Mouse (Mus musculus): ENCODE results near the gene Pmch.

The Pmch gene

GRCm38 (mm10) chr10:88090772-88091171 is at the start of gene Pmch:
TSS of gene Pmch (plus strand) at chr10:88091072.
- DNase-seq = no peak

GRCm38 (mm10) chr10:88044297-88044696 is 46.6 kb upstream of the Pmch start:
- DNase-seq = no peak

- DNase-seq = no peak
Measured at GRCm38 (mm10) chr10:88046098-88046771, 44.6 kb upstream of the Pmch start.

GRCm38 (mm10) chr10:88054233-88054985 is 36.5 kb upstream of the Pmch start:
- DNase-seq = peak; percentile 3 to 11

DNA sequence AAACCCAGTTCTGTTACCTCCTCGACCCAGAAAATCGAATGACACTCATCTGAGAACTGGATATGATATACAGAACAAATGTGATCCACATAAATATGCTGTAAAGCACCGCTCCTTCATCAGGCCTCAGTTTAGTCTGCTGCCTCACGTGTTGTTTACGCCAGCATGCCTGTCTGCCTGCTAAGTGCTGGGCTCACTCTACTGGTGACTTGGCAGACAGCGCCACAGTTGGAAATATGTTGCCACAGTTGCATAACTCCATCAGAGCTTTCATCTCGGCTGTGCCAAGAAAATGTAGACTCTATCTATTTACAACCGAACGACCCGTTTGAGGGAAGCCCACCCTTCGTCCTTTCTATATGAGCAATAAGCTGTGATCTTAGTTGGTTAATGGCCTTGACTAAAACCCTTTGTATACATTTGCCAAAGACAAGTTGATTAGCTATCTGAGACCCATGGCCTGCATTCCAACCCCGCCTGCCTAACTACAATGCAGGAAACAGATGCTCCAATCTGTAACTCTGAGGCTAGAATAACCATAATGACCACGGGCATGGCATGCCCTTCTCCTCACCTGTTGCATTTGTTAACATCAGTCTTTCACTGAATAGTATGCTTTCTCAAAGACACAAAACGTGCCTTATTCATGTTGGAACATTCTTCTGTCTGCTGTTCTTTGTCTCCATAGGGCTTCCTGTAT is 33.8 kb upstream of the Pmch start:
- DNase-seq = no peak

DNA sequence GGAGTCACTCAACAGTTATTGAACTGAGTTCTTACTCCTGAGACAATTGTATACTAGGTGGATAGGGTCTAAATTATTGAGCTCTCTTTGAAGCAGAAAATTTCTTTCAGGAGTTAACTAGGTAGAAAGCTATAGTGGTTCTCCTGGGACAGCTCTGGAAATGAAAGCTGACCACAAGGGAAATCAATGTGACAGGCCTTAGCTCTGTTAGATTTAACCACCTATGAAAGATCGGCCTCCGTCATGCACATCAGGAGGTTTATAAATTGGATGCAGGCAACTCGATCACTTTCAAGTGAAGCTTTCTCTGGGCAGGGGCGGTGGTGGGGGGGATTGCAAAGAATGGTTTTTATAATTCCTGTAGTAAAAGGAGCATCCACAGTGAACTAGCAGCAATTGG is 27.4 kb upstream of the Pmch start:
- DNase-seq = no peak

- DNase-seq = no peak
Measured at GRCm38 (mm10) chr10:88064872-88065271, 26.0 kb upstream of the Pmch start.

- DNase-seq = no peak
Measured at GRCm38 (mm10) chr10:88067377-88067776, 23.5 kb upstream of the Pmch start.

GRCm38 (mm10) chr10:88106169-88106568 is 15.3 kb downstream of the Pmch start:
- no peak for DNase-seq

DNA sequence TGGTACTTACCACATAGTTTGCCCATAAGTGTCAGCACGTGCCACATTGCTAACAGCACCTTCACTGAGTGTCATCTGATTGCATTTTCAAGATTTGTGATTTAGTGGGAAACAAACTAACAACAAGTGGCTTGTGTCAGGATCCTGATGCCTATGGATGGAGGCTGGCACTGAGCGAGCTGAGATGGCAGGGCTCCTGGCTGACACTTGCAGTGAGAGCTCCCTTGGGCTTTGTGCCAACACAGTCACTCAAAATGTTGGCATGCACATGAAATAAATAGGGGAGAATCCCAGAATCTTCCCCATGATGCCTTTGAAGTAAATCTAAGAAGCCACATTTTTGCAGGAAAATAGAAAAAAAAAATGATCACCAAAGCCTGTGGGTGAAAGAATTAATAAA is 22.4 kb downstream of the Pmch start:
- no peak for DNase-seq

DNA sequence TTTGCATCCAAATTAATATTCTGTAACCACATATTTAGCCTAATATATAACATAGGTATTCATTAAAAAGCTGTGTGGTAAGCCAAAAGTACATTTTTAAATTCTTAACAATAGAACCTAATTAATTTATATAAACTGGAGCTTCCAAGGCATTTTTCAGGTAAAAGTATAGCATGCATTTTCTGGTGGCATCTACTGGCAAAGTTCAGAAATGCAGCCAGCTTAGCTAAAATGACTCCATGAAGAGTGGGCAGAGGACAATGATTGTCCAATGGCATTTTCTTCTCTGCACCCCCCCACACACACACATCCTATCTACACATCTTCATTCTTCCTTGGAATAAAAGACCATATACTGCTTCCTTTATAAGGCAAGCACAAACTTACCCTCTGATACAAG is 28.8 kb downstream of the Pmch start:
- DNase-seq = no peak

GRCm38 (mm10) chr10:88135630-88136029 is 44.8 kb downstream of the Pmch start:
- no peak for DNase-seq
